Mouse (Mus musculus): Measurements from ENCODE around the gene Foxl2. TPM values are rescaled to one million over a fixed set of nuclear protein-coding genes. Genes with fewer than 3 reads are reported as not detected.

Foxl2 gene
- total RNA-seq, 4 experiments from 2014 or later: 0.52 to 1.1 (median 0.83) TPM

Other genes starting within 250 kb of the Foxl2 start
- gene Prr23a1, start 112.8 kb upstream of the Foxl2 start, total RNA-seq (2022): not detected
- not detected for gene Prr23a2, start 98.8 kb upstream of the Foxl2 start, total RNA-seq (2022)
- not detected for gene Prr23a3, start 90.5 kb upstream of the Foxl2 start, total RNA-seq (2022)
- not detected for gene 7420426K07Rik, start 52.2 kb upstream of the Foxl2 start, total RNA-seq (2022)
- 10 to 100 TPM; 45.8 to 55.6 (median 51.0) TPM for gene Faim, start 31.1 kb downstream of the Foxl2 start, total RNA-seq (2022)
- under 1 TPM in 2 of 4 experiments, not detected in 2; 0.27 to 0.31 TPM for gene Gm1123, start 80.4 kb downstream of the Foxl2 start, total RNA-seq (2022)
- gene Pik3cb, start 185.3 kb downstream of the Foxl2 start, total RNA-seq (2022): 10 to 100 TPM; 26.4 to 29.2 (median 27.6) TPM

Measured in layer of hippocampus, adult 8-10 months (tissue).